Mouse (Mus musculus): ENCODE results near the gene Npff. TPM values are rescaled to one million over a fixed set of nuclear protein-coding genes. Genes with fewer than 3 reads are reported as not detected.
A peak's percentile ranks its signal among the peaks of the same experiment; 100 is the strongest.

Gene Npff
- polyA plus RNA-seq, 1 experiment from 2014 or later, result 1.1 TPM

- DNase-seq (ENCODE audit: low spot score), result no peak
- Histone ChIP-seq H3K36me3 (ENCODE audit: control insufficient read depth, insufficient read depth, low read length) (peaks cover 4% of the 10 kb centered on the region; the same call in 1 of the 2 replicates), H3K4me2 (replicated peaks; ENCODE audit: low read depth) (peak overlapping the region; percentile 91), H3K27me3 (ENCODE audit: control insufficient read depth, insufficient read depth, low read length) (no peaks in the 10 kb centered on the region), H3K27ac (replicated peaks) (peak overlapping the region; percentile 99), H3K4me3 (ENCODE audit: low read depth, low read length) (peak overlapping the region; percentile 64), H3K9ac (ENCODE audit: low read length) (peak overlapping the region; percentile 85), H3K4me1 (replicated peaks; ENCODE audit: control insufficient read depth, insufficient read depth) (no peaks in the 10 kb centered on the region), H3K9me3 (ENCODE audit: control insufficient read depth, low read length) (no peaks in the 10 kb centered on the region)
- ATAC-seq (ENCODE audit: low FRiP score, low TSS enrichment), result no peak
- no peak for TF ChIP-seq CTCF (IDR thresholded peaks at IDR 0.05; ENCODE audit: low read depth)
- TF ChIP-seq EP300 (optimal IDR thresholded peaks at IDR 0.05), result no peak
- 11% methylated on average over 9 of the region's 9 CpGs for WGBS
Observed at GRCm38 (mm10) chr15:102518859-102519201, 5.9 kb downstream of the Npff start.

GRCm38 (mm10) chr15:102517976-102518858, 6.5 kb downstream of the Npff start, which contains the start of gene Tarbp2:
TSS of gene Tarbp2 (plus strand) at chr15:102518192.
- peak within 1 kb of the TSS; percentile 91 for H3K4me2 ChIP-seq (replicated peaks; ENCODE audit: low read depth)
- ATAC-seq (ENCODE audit: low FRiP score, low TSS enrichment) (peak; percentile 95), DNase-seq (ENCODE audit: low spot score) (peak; percentile 100)
- H3K27ac ChIP-seq (replicated peaks), result peak within 1 kb of the TSS; percentile 99
- H3K36me3 ChIP-seq (ENCODE audit: control insufficient read depth, insufficient read depth, low read length), result peaks cover 3% of the 10 kb centered on the region; the same call in 1 of the 2 replicates
- peak within 1 kb of the TSS; percentile 85 for H3K9ac ChIP-seq (ENCODE audit: low read length)
- H3K4me3 ChIP-seq (ENCODE audit: low read depth, low read length), result peak within 1 kb of the TSS; percentile 64
- H3K9me3 ChIP-seq (ENCODE audit: control insufficient read depth, low read length), result no peaks in the 10 kb centered on the region
- TF ChIP-seq EP300 (optimal IDR thresholded peaks at IDR 0.05) (no peak), CTCF (IDR thresholded peaks at IDR 0.05; ENCODE audit: low read depth) (no peak)
- WGBS, result under 1% methylated on average over 59 of the region's 60 CpGs
- H3K27me3 ChIP-seq (ENCODE audit: control insufficient read depth, insufficient read depth, low read length), result no peaks in the 10 kb centered on the region
- H3K4me1 ChIP-seq (replicated peaks; ENCODE audit: control insufficient read depth, insufficient read depth), result no peaks in the 10 kb centered on the region

- no peaks in the 10 kb centered on the region for H3K4me1 ChIP-seq (replicated peaks; ENCODE audit: control insufficient read depth, insufficient read depth)
- no peak for ATAC-seq (ENCODE audit: low FRiP score, low TSS enrichment)
- DNase-seq (ENCODE audit: low spot score), result no peak
- H3K4me2 ChIP-seq (replicated peaks; ENCODE audit: low read depth), result peak overlapping the region; percentile 91
- whole genome bisulfite sequencing, result under 1% methylated on average over 10 of the region's 10 CpGs
- H3K4me3 ChIP-seq (ENCODE audit: low read depth, low read length), result peak overlapping the region; percentile 64
- no peaks in the 10 kb centered on the region for H3K27me3 ChIP-seq (ENCODE audit: control insufficient read depth, insufficient read depth, low read length)
- H3K36me3 ChIP-seq (ENCODE audit: control insufficient read depth, insufficient read depth, low read length), result peaks cover 3% of the 10 kb centered on the region; the same call in 1 of the 2 replicates
- TF ChIP-seq CTCF (IDR thresholded peaks at IDR 0.05; ENCODE audit: low read depth), result no peak
- no peak for TF ChIP-seq EP300 (optimal IDR thresholded peaks at IDR 0.05)
- peak overlapping the region; percentile 82 for H3K27ac ChIP-seq (replicated peaks)
- peak overlapping the region; percentile 62 for H3K9ac ChIP-seq (ENCODE audit: low read length)
- no peaks in the 10 kb centered on the region for H3K9me3 ChIP-seq (ENCODE audit: control insufficient read depth, low read length)
Observed at GRCm38 (mm10) chr15:102517631-102517975, 7.1 kb downstream of the Npff start.

GRCm38 (mm10) chr15:102516728-102517404, 7.9 kb downstream of the Npff start, which contains the start of gene Map3k12:
TSS of gene Map3k12 (minus strand) at chr15:102517064.
- WGBS, result under 1% methylated on average over 43 of the region's 43 CpGs
- Histone ChIP-seq H3K9me3 (ENCODE audit: control insufficient read depth, low read length) (no peaks in the 10 kb centered on the region), H3K27ac (replicated peaks) (peak within 1 kb of the TSS; percentile 82), H3K4me1 (replicated peaks; ENCODE audit: control insufficient read depth, insufficient read depth) (no peaks in the 10 kb centered on the region), H3K4me3 (ENCODE audit: low read depth, low read length) (peak within 1 kb of the TSS; percentile 64), H3K9ac (ENCODE audit: low read length) (peak within 1 kb of the TSS; percentile 62), H3K36me3 (ENCODE audit: control insufficient read depth, insufficient read depth, low read length) (no peaks in the 10 kb centered on the region), H3K27me3 (ENCODE audit: control insufficient read depth, insufficient read depth, low read length) (no peaks in the 10 kb centered on the region), H3K4me2 (replicated peaks; ENCODE audit: low read depth) (peak within 1 kb of the TSS; percentile 91)
- DNase-seq (ENCODE audit: low spot score), result peak; percentile 72
- ATAC-seq (ENCODE audit: low FRiP score, low TSS enrichment), result no peak
- TF ChIP-seq EP300 (optimal IDR thresholded peaks at IDR 0.05), result no peak
- peak; percentile 23; the same call in 1 of the 2 replicates for TF ChIP-seq CTCF (IDR thresholded peaks at IDR 0.05; ENCODE audit: low read depth)

GRCm38 (mm10) chr15:102516293-102516692, 8.4 kb downstream of the Npff start:
- 2% methylated on average over 12 of the region's 12 CpGs for WGBS
- Histone ChIP-seq H3K9me3 (ENCODE audit: control insufficient read depth, low read length) (no peaks in the 10 kb centered on the region), H3K36me3 (ENCODE audit: control insufficient read depth, insufficient read depth, low read length) (no peaks in the 10 kb centered on the region), H3K4me3 (ENCODE audit: low read depth, low read length) (peak overlapping the region; percentile 64), H3K4me1 (replicated peaks; ENCODE audit: control insufficient read depth, insufficient read depth) (no peaks in the 10 kb centered on the region), H3K27me3 (ENCODE audit: control insufficient read depth, insufficient read depth, low read length) (no peaks in the 10 kb centered on the region), H3K9ac (ENCODE audit: low read length) (peak overlapping the region; percentile 62), H3K27ac (replicated peaks) (peak overlapping the region; percentile 82), H3K4me2 (replicated peaks; ENCODE audit: low read depth) (peak overlapping the region; percentile 91)
- ATAC-seq (ENCODE audit: low FRiP score, low TSS enrichment), result no peak
- DNase-seq (ENCODE audit: low spot score), result no peak
- 0 out of 2 replicates have a peak, but pooled peaks have one; percentile 16 for TF ChIP-seq CTCF (IDR thresholded peaks at IDR 0.05; ENCODE audit: low read depth)
- TF ChIP-seq EP300 (optimal IDR thresholded peaks at IDR 0.05), result no peak

Measured in stomach, postnatal 0 days (tissue).